Mouse (Mus musculus) heart, embryonic 10.5 days (tissue): ENCODE results near the gene Sh3d21. TPM values are rescaled to one million over a fixed set of nuclear protein-coding genes. Genes with fewer than 3 reads are reported as not detected.

Experiments
- polyA plus RNA-seq: library from polyadenylated mRNA; unstranded; fragments of >200 nt; fragmentation: Nextera tagmentation; extraction: Ambion mirVana; gene quantifications from 2 replicates; pipeline ENCODE4 v1.2.1, GENCODE M21; 2016

The Sh3d21 gene
- polyA plus RNA-seq, 1 experiment from 2014 or later, result 3.1 TPM

Other genes with a start within 250 kb of the Sh3d21 start
- gene Csf3r, start 138.9 kb downstream of the Sh3d21 start, polyA plus RNA-seq, result 0.30 and 0.53 TPM in 2 replicates
- gene Mrps15, start 116.6 kb downstream of the Sh3d21 start, polyA plus RNA-seq, result 142 and 157 TPM in 2 replicates
- gene Oscp1, start 104.9 kb downstream of the Sh3d21 start, polyA plus RNA-seq, result 8.2 and 9.1 TPM in 2 replicates
- 47.5 and 47.7 TPM in 2 replicates for gene Lsm10, start 66.9 kb downstream of the Sh3d21 start, polyA plus RNA-seq
- 37.7 and 39.0 TPM in 2 replicates for gene Stk40, start 59.5 kb downstream of the Sh3d21 start, polyA plus RNA-seq
- 26.3 and 39.5 TPM in 2 replicates for gene Eva1b, start 15.7 kb downstream of the Sh3d21 start, polyA plus RNA-seq
- gene Thrap3, start 39.3 kb upstream of the Sh3d21 start, polyA plus RNA-seq, result 194 and 200 TPM in 2 replicates
- gene Map7d1, start 92.9 kb upstream of the Sh3d21 start, polyA plus RNA-seq, result 49.1 and 74.8 TPM in 2 replicates
- gene Trappc3, start 98.8 kb upstream of the Sh3d21 start, polyA plus RNA-seq, result 74.9 and 86.4 TPM in 2 replicates
- 3.3 and 3.7 TPM in 2 replicates for gene Col8a2, start 123.3 kb upstream of the Sh3d21 start, polyA plus RNA-seq
- 53.1 and 68.9 TPM in 2 replicates for gene Adprhl2, start 158.2 kb upstream of the Sh3d21 start, polyA plus RNA-seq
- 0.47 and 0.62 TPM in 2 replicates for gene Tekt2, start 162.2 kb upstream of the Sh3d21 start, polyA plus RNA-seq